Mouse (Mus musculus) thymus, adult 2 months (tissue): ENCODE results near the gene Pth1r. TPM values are rescaled to one million over a fixed set of nuclear protein-coding genes. Genes with fewer than 3 reads are reported as not detected.

Experiments used
- DNase-seq: peaks from one replicate; pipeline ENCODE4 v3.0.0; 2021
- H3K27ac ChIP-seq: fragments of 200-500 bp; 2 replicates; pipeline ENCODE4 v1.5.1; 2012; ENCODE audit warnings: low read length, control low read depth; ENCODE audit not compliant: control insufficient read depth, insufficient read depth
- H3K27me3 ChIP-seq: fragments of 200-500 bp; 2 replicates; pipeline ENCODE4 v1.6.1; 2012; ENCODE audit warnings: mild to moderate bottlenecking, low read length, moderate library complexity, mixed read lengths; ENCODE audit not compliant: control insufficient read depth, insufficient read depth
- H3K36me3 ChIP-seq: fragments of 200-500 bp; 2 replicates; pipeline ENCODE4 v1.6.1; 2012; ENCODE audit warnings: mild to moderate bottlenecking, low read length, moderate library complexity; ENCODE audit not compliant: control insufficient read depth, insufficient read depth
- H3K4me1 ChIP-seq: fragments of 200-500 bp; replicated peaks from 2 replicates; pipeline ENCODE4 v1.6.1; 2012; ENCODE audit warnings: low read length; ENCODE audit not compliant: control insufficient read depth, insufficient read depth
- H3K4me3 ChIP-seq: fragments of 200-500 bp; 2 replicates; pipeline ENCODE4 v1.5.1; 2012; ENCODE audit warnings: mild to moderate bottlenecking, low read length, control low read depth, moderate library complexity; ENCODE audit not compliant: control insufficient read depth, insufficient read depth
- CTCF ChIP-seq: fragments of 200-500 bp; IDR thresholded peaks from 2 replicates; pipeline ENCODE4 v1.5.1; 2012; ENCODE audit warnings: mild to moderate bottlenecking, control low read depth, low read length, moderate library complexity, borderline replicate concordance; ENCODE audit not compliant: control insufficient read depth, poor library complexity, insufficient read depth; ENCODE audit errors: extremely low read depth
- POLR2A ChIP-seq: fragments of 200-500 bp; IDR thresholded peaks from 2 replicates; pipeline ENCODE4 v1.6.1; 2012; ENCODE audit warnings: mild to moderate bottlenecking, low read length, control low read depth, moderate library complexity; ENCODE audit not compliant: control insufficient read depth, poor library complexity, insufficient read depth; ENCODE audit errors: extremely low read depth
- WGBS: fragments of 180-500 bp; shearing (Covaris S2); methylation state at CpG from one replicate; pipeline ENCODE4 v1.1.7; 2018; 5-methylcytosine and 5-hydroxymethylcytosine counted together
- polyA plus RNA-seq: library from polyadenylated mRNA; depleted of rRNA; stranded (reverse); fragments of >200 nt; gene quantifications from 2 replicates; pipeline ENCODE4 v1.2.3, GENCODE M21; 2012

The Pth1r gene
- polyA plus RNA-seq, 1 experiment, result 5.8 TPM

DNA sequence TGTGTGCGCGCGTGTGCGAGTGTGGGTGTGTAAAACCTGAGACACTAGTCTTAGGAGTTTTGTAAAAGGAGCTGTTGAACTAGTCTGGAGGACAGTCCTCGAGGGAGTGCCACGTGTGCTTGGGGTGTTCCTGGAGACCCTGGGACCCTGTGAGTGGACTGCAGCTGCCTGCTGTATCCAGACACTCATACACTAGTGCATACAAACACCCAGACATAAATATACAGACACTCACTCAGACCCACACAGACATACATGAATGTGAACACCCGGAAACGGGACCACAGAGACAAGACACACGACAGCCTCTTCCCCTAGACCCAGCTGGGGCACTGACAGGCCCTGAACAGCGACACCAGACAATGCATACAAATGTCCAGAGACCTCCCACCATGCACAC is 15.8 kb upstream of the Pth1r start:
- TF ChIP-seq CTCF, result no peak
- no peak overlapping the region for H3K27ac ChIP-seq
- 97% methylated on average over 10 of the region's 10 CpGs for WGBS

DNA sequence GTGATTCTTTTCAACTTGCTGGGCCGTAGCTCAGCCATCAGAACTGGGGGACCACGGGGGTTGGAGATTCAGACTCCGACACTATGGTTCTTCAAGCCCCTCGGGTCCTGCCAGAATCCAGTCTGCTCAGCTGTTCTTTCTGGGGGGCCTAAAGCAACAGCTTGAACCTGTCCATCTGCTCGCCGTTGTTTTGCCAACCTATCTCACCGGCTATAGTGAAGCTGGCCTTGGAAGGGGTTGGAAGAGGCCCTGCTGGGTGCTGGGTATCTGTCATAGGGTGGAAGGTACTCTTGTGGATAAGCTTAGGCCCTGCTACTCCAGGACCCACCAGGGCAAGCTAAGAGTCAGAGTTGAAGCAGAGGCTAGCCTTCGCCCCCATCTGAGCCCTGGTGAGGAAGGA is 13.9 kb upstream of the Pth1r start:
- Histone ChIP-seq H3K4me1 (no peaks in the 10 kb centered on the region), H3K4me3 (no peak overlapping the region), H3K27me3 (no peaks in the 10 kb centered on the region), H3K27ac (no peak overlapping the region), H3K36me3 (no peaks in the 10 kb centered on the region)
- no peak for DNase-seq
- no peak for TF ChIP-seq POLR2A
- no peak for TF ChIP-seq CTCF
- 96% methylated on average over 8 of the region's 8 CpGs for WGBS

More for the DNA sequence above, 15.8 kb upstream of the Pth1r start:
- Histone ChIP-seq H3K4me1 (no peaks in the 10 kb centered on the region), H3K36me3 (no peaks in the 10 kb centered on the region), H3K4me3 (no peak overlapping the region), H3K27me3 (no peaks in the 10 kb centered on the region)
- no peak for DNase-seq

DNA sequence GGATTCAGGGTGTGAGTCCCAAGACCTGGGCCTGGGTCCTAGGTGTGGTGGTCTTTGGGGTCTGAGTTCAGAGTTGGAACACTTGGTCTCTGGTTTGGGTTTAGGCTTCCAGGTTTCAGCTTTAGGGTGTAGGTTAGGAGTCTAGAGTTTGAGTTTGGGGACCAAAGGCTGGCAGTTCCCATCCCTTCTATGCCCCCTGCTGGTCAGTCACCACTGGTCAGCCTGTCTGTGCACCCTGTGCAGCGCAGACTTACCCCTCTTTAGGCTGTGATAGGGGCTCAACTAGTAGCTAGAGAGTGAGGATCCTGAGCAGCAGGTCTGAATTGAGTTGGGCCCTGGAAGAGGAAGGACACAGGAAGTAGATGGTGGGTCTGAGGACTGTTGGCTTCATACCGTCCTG is 12.3 kb upstream of the Pth1r start:
- Histone ChIP-seq H3K27ac (no peak overlapping the region), H3K36me3 (no peaks in the 10 kb centered on the region), H3K4me3 (no peak overlapping the region), H3K27me3 (no peaks in the 10 kb centered on the region), H3K4me1 (no peaks in the 10 kb centered on the region)
- peak; percentile 35 for DNase-seq
- 47% methylated on average over 2 of the region's 2 CpGs for WGBS
- TF ChIP-seq POLR2A (no peak), CTCF (no peak)

DNA sequence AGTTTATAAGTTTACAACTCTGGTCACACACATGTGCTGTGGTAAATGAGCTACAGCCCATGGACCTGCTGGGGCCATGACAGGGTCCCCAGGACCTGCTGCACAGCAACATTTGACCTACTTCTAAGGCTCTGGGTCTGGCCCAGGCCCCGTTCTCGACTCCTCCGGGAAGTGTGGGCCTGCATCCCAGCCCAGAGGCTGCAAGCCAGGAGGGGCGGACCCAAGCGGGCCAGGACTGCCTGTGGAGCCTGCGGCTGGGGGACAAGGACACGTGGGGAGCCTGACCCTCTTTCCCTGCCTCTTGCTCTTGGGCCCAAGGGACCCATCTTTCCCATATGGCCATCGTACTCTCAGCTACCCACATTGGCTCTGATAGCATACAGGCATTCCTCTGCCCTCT is 11.7 kb upstream of the Pth1r start:
- no peak for TF ChIP-seq CTCF
- no peak for TF ChIP-seq POLR2A
- H3K36me3 ChIP-seq, result no peaks in the 10 kb centered on the region
- 90% methylated on average over 8 of the region's 8 CpGs for WGBS
- H3K4me3 ChIP-seq, result no peak overlapping the region
- no peaks in the 10 kb centered on the region for H3K27me3 ChIP-seq
- no peak overlapping the region for H3K27ac ChIP-seq
- H3K4me1 ChIP-seq, result no peaks in the 10 kb centered on the region
- DNase-seq, result no peak

DNA sequence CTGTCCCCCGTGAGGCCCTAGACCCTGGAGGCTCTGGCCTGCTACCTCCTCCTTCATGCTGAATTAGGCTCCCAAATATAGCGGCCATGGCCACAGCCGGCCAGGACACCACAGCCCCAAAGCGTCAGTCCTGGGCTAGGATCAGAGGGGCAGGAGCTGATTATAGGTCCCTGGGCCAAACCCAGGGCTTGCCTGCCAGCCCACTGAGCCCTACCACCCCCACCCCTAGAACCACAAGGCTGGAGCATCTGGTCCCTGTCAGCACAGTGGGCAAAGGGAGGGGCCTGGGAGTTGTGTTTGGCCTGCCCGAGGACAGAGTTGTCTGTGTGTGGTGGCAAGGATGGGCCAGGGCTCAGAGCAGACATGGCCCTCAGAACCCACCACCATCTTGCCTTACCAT is 10.9 kb upstream of the Pth1r start:
- 94% methylated on average over 5 of the region's 5 CpGs for WGBS
- Histone ChIP-seq H3K27me3 (no peaks in the 10 kb centered on the region), H3K4me3 (no peak overlapping the region), H3K4me1 (no peaks in the 10 kb centered on the region), H3K27ac (no peak overlapping the region), H3K36me3 (no peaks in the 10 kb centered on the region)
- DNase-seq, result no peak
- no peak for TF ChIP-seq POLR2A
- TF ChIP-seq CTCF, result no peak

DNA sequence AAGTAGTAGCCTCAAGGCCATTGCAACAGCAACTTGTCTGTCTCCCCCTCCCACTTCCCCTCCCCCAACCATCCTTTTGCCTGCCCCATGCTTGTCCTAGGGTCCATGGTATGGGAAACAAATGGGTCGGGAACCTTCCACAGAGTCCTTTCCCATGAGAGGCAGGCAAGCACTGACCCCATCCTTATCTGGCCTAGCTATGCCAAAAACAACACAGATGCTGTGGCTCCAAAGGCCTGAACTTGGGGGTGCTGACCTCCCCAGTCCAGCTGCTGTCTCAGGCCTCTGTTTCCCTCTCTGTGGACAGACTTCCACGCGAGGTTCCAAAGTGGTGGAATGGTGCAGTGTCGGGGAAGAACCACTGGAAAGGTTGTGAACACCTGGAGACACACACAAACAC is 6.8 kb upstream of the Pth1r start:
- no peak for DNase-seq
- H3K4me3 ChIP-seq, result no peak overlapping the region
- no peaks in the 10 kb centered on the region for H3K36me3 ChIP-seq
- no peaks in the 10 kb centered on the region for H3K27me3 ChIP-seq
- H3K27ac ChIP-seq, result no peak overlapping the region
- 96% methylated on average over 4 of the region's 4 CpGs for WGBS
- no peaks in the 10 kb centered on the region for H3K4me1 ChIP-seq
- TF ChIP-seq POLR2A (no peak), CTCF (no peak)

DNA sequence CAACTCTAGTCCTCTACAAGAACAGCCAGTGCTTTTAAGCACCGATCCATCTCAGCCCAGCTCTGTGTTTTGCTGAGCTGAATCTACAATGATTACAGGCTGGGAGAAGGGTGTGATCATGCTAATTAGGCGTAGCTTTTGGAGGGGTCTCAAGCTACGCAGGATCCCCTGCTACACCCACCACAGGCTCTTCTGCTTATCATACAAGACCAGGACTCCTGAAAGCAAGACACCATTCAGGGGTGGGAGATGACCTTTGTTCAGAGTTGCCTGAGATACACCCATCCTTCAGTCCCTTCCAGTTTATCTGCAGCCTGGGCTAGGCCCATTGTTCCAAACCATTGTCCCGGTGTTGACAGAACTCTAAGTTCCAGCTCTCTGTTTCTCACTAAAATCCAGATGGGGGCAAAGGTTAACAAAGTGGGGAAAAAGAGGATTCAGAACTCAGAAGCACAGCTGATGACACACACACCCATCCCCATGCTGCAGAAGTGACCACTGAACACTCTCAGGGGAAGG is 6.0 kb upstream of the Pth1r start:
- WGBS, result 98% methylated on average over 4 of the region's 4 CpGs
- Histone ChIP-seq H3K36me3 (no peaks in the 10 kb centered on the region), H3K4me1 (no peaks in the 10 kb centered on the region), H3K27ac (no peak overlapping the region), H3K4me3 (no peak overlapping the region), H3K27me3 (no peaks in the 10 kb centered on the region)
- DNase-seq, result no peak
- TF ChIP-seq CTCF, result no peak
- TF ChIP-seq POLR2A, result no peak
